Mouse (Mus musculus): ENCODE measurements around the gene Syt3.

Gene Syt3

GRCm38 (mm10) chr7:44357531-44357930 is 26.4 kb upstream of the Syt3 start:
- DNase-seq (ENCODE audit: low spot score in 2 of 2) = no peak

DNA sequence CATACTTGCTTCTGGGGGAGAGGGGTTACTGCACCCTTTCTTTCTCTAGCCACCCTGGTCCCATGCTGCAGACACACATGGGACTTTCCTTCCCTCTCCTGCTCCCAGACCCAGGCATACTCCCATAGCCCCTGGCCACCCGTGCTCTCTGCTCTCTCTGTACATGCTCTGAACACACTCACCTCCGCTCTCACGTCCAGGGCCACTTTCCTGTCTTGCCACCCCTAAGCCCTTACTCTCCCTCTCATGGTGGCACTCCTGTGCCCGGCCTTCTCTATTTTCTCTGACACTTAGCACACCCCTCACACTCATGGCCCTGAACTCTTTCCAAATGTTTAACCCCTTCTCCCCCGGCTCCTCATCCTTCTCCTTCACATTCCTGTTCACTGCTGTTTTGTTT is 25.9 kb upstream of the Syt3 start:
- DNase-seq (ENCODE audit: low spot score in 2 of 2) = no peak

DNA sequence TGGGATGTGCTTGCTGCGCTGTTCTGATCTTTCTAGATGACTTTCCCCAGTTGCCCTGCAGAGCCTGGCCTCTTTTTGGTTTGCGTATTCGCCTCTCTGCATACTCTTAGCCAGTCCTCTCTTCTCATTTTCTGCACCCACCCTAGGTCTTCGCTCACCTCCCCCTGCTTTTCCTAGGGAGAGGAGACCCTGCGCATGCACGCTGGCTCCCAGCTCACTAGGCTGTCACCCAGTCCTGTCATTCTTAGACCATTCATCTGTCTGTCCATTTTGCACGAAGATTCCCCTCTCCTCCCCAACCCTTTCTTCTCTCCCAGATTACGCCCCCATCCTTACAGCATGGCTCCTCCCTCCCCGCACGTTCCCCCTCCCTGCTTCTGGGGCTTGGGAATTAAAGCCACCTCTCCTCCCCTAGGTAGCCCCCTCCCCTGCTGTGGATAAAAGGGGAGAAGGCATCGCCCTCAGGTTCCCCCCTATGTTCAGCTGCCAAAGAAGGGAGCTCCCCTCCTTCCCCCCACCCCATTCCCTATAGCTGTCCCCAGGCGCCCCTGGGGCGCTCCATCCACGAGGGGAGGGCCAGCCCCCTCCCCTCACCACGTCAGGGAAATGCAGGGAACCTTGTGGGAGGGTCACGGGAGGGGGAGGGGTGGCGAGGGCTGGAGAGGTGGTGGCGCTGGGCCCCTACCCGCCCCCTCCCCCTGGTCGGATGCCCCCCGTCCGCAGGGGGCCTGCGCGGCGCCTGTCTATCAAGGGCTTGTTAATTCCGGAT is 24.8 kb upstream of the Syt3 start:
- DNase-seq (ENCODE audit: low spot score in 2 of 2) = no peak

DNA sequence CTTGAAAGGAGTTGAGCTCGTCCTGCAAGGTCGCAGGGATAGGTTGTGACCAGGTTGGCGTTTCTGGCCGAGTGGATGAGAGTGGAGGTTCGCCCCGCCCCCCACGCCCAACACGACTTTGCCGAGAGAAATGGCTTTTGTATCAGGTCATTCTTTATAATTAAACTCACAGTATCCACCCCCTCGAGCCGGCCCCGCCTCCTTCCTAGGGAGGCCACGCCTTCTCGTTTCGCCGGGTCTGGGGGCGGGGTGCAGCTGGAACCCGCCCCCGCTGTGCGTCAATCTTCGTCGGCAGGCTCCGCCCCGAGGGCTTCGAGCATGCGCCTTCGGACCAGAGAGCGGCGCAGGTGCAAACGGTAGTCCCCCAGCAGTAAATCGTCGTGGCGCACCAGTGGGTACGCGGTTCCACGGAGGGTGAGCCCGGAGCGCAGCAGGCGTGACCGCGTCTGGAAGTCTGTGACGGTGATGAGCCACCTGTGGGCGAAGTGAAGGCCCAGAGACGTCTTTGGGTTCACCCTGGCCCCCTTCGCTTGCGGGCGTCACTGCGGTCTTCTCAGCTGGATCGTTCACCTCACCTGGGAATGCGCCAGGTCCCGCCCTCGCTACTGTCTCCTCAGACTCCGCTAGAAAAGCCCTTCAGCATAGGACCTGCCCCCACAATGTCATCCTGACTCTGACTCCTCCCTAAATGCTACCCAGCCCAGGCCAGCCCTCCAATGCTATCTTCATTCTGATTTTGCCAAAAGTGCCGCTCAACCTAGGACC is 23.8 kb upstream of the Syt3 start:
- peak; percentile 85 to 93 for DNase-seq (ENCODE audit: low spot score in 2 of 2)

DNA sequence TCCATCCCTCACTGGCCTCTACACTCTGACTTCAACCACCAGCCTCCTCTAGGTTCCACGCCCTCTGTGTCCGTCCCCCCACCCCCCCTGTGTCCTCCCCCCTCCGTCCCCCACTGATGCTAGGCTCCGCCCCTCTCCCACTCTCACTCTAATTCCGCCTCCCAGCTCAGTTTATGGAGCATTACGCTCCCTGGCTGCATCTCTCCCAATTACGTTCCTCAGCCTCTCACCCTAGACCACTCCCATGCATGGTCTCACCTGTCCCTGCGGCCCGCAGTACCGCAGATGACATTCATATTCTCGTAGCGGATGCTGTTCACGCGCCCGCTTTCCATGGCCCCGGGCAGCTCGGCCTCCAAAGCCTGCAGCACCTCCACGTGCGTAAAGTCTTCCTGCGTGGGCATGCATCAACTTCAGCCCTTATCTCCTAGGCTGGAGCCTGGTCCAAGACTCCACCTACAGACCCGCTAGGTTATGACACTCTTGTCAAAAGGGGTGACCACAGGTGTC is 23.1 kb upstream of the Syt3 start:
- no peak for DNase-seq (ENCODE audit: low spot score in 2 of 2)

DNA sequence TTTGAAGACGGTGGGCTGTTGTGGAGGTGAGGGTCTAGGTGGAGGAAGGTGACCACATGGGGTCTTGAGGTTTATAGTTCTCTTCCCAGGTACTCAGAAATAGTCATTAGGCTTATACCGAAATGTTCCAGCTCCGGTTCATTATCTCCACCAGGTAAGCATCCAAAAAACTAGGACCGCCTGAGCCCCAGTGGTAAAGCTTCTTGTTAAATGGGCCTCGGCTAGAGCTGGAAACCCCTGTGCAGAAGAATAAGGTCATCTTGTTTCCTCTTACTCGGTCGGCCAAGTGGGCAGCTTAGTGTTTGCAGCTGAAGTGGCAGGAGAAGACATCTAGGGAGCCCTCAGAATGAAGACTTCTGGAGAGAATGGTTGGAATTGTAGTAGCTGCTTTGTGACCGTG is 11.2 kb upstream of the Syt3 start:
- DNase-seq (ENCODE audit: low spot score in 2 of 2) = no peak

DNA sequence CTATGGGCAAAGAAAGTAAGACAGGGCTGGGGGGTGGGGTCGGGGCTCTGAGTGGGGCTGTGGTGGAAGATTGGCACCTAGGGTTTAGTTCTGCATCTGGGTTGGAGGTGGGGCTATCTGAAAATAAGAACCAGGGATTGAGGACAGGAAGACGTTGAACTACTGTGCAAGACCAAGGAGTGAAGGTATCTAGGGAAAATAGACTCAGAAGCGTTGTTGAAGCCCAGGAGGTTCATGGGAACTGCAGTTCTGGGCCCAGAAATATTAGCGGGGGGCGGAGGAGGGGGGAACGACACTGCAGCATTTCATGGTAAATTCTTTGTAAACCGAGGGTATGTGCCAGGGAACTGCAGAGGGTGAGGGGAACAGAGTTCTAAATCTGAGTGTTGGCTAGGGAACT is 10.4 kb upstream of the Syt3 start:
- no peak for DNase-seq (ENCODE audit: low spot score in 2 of 2)

GRCm38 (mm10) chr7:44373889-44374652 is 9.8 kb upstream of the Syt3 start:
- DNase-seq (ENCODE audit: low spot score in 2 of 2) = peak in 1 of 2 experiments; percentile 66

DNA sequence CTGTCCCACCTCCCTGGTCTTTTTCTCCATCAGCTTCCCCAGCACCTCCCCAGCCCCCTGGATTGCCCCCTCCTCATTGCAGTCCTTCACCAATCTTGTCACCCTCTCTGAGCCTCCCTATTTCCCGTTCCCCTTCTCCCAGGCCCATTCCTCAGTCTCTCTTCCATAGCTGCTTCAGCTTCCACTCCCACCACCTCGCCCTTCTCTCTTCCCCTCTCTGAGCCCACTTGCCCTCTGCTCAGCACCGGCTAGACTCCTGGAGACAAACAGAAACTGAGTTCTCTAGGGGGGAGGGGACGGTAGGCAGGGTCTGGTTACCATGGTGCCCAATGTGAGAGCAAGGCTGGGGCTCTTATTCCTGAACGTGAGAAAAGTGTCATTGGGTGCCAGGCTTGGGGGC is 9.1 kb upstream of the Syt3 start:
- no peak for DNase-seq (ENCODE audit: low spot score in 2 of 2)

DNA sequence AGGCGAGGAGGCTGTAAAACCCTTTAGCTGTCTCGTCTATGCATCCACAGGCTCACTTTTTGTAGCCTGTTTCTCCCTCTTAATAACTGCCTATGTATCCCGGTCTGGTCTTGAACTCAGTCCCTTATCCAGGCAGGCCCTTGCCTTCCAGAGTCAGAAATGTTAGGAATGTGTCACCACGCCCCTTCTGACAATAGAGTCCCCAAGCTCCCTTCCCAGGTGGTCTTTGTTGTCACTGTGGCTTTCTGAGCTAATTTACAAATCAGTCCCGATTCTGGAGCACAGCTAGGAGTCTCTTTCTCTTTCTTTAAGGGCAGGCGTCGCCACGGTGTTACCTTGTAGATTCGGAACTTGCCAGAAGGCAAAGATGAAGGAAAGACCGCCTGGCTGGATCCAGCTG is 8.7 kb upstream of the Syt3 start:
- DNase-seq (ENCODE audit: low spot score in 2 of 2) = no peak

- no peak for DNase-seq (ENCODE audit: low spot score in 2 of 2)
These were observed 8.1 kb upstream of the Syt3 start for GRCm38 (mm10) chr7:44375793-44376192.

DNA sequence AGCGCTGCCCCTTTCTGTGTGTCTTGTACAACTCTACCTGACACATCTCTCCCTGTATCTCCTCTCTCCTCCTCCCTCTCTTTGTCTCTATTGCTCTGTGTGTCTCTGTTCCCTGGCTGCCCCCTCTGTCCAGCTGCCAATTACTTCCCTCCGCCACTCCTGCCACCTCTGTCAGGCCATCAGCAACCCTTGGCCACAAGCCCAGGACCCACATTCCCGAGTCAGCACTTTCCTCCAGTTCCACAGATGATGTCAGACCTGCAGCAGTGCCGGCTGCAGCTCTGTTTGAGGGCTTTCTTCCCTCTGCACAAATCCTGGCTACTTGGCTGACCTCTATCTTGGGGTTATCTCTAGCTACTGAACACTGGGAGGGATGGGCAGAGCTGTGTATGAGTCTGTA is 5.6 kb upstream of the Syt3 start:
- DNase-seq (ENCODE audit: low spot score in 2 of 2) = no peak

- DNase-seq (ENCODE audit: low spot score in 2 of 2) = no peak
These were observed 1.4 kb upstream of the Syt3 start for GRCm38 (mm10) chr7:44382541-44382940.

- no peak for DNase-seq (ENCODE audit: low spot score in 2 of 2)
These were observed 786 bp downstream of the Syt3 start for GRCm38 (mm10) chr7:44384716-44385059.

GRCm38 (mm10) chr7:44385720-44386119 is 1.8 kb downstream of the Syt3 start, which contains the start of gene 1700008O03Rik:
1700008O03Rik (minus strand) TSS chr7:44385820.
- DNase-seq (ENCODE audit: low spot score in 2 of 2) = no peak

GRCm38 (mm10) chr7:44391831-44392230 is 7.9 kb downstream of the Syt3 start:
- DNase-seq (ENCODE audit: low spot score in 2 of 2) = no peak

- no peak for DNase-seq (ENCODE audit: low spot score in 2 of 2)
These were observed 8.4 kb downstream of the Syt3 start for GRCm38 (mm10) chr7:44392341-44392740.

- DNase-seq (ENCODE audit: low spot score in 2 of 2) = no peak
These were observed 9.4 kb downstream of the Syt3 start for GRCm38 (mm10) chr7:44393284-44393683.

- no peak for DNase-seq (ENCODE audit: low spot score in 2 of 2)
These were observed 14.7 kb downstream of the Syt3 start for GRCm38 (mm10) chr7:44398570-44398969.

GRCm38 (mm10) chr7:44401673-44402072 is 17.8 kb downstream of the Syt3 start:
- no peak for DNase-seq (ENCODE audit: low spot score in 2 of 2)

DNA sequence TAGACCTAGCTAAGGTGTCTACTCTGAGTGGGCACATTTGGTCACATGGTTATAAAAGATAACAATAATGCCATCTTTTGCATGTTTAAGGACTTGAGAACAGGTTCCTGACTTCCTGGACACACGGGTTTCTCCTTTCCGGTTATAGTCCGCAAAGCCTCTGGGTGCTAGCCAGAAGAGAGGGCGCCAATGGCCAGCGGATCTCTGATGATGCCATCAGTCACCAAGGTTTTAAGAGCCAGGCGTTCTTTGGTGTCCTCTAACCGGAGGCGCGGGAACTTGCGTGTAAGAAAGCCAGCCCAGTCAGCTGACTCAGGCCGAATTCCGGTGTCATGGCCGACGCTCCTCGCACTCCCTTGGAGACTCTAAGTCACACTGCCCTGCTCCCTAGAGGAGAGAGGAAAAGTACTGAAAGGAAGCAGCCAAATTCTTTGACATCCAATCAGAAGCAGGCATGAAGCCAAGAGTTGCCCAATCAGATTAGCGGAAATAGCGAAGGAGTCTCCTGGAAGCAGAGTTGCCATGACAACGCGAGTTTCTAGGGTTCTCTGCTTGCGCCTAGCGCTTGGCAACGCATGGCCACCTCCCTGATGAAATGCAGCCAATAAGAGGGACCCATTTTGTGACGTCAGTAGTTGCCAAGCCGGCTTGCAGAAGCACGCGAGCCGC is 21.6 kb downstream of the Syt3 start:
- peak; percentile 77 to 89 for DNase-seq (ENCODE audit: low spot score in 2 of 2)

- no peak for DNase-seq (ENCODE audit: low spot score in 2 of 2)
These were observed 22.1 kb downstream of the Syt3 start for GRCm38 (mm10) chr7:44406015-44406355.

Measured in urinary bladder, postnatal 4 days (tissue).